Mouse (Mus musculus) ES-Bruce4 (cell line): ENCODE measurements around the gene St3gal6. TPM values are rescaled to one million over a fixed set of nuclear protein-coding genes. Genes with fewer than 3 reads are reported as not detected.

ENCODE experiments used
- H3K27ac ChIP-seq: 2 replicates; pipeline ENCODE4 v1.5.1; 2012; ENCODE audit warnings: low read length, inconsistent platforms; ENCODE audit not compliant: insufficient read depth
- H3K27me3 ChIP-seq: 2 replicates; pipeline ENCODE4 v1.6.1; 2012; ENCODE audit warnings: mild to moderate bottlenecking, low read length, inconsistent platforms; ENCODE audit not compliant: control insufficient read depth, poor library complexity, insufficient read depth, severe bottlenecking
- H3K36me3 ChIP-seq: 2 replicates; pipeline ENCODE4 v1.6.1; 2012; ENCODE audit warnings: inconsistent platforms, mild to moderate bottlenecking, low read length, moderate library complexity; ENCODE audit not compliant: control insufficient read depth, poor library complexity, insufficient read depth, severe bottlenecking
- H3K4me1 ChIP-seq: one replicate; pipeline ENCODE4 v1.8.1; 2011; ENCODE audit warnings: low read length; ENCODE audit not compliant: control insufficient read depth, insufficient read depth
- H3K4me3 ChIP-seq: 2 replicates; pipeline ENCODE4 v1.5.1; 2011; ENCODE audit warnings: low read depth, mild to moderate bottlenecking, low read length
- H3K9ac ChIP-seq: 2 replicates; pipeline ENCODE4 v1.6.1; 2012; ENCODE audit warnings: low read depth, mild to moderate bottlenecking, inconsistent platforms; ENCODE audit not compliant: poor library complexity, severe bottlenecking
- H3K9me3 ChIP-seq: replicated peaks from 2 replicates; pipeline ENCODE4 v1.6.1; 2012; ENCODE audit warnings: mild to moderate bottlenecking, low read length, inconsistent platforms; ENCODE audit not compliant: control insufficient read depth, poor library complexity, insufficient read depth, severe bottlenecking
- CTCF ChIP-seq: IDR thresholded peaks from one replicate; pipeline ENCODE4 v1.8.1; 2011; ENCODE audit warnings: low read depth, low read length
- EP300 ChIP-seq: IDR thresholded peaks from 2 replicates; pipeline ENCODE4 v1.6.1; 2011; ENCODE audit warnings: low read depth, low read length; ENCODE audit not compliant: insufficient read depth
- POLR2A ChIP-seq: IDR thresholded peaks from one replicate; pipeline ENCODE4 v1.8.1; 2011; ENCODE audit warnings: low read length; ENCODE audit not compliant: insufficient read depth
- polyA plus RNA-seq: library from polyadenylated mRNA; stranded (reverse); fragments of >200 nt; gene quantifications from 2 replicates; pipeline ENCODE4 v1.2.4, GENCODE M21; 2011; ENCODE audit warnings: low read depth; ENCODE audit not compliant: missing spikeins, insufficient read depth, insufficient read length

Gene St3gal6
- polyA plus RNA-seq, 1 experiment = 5.2 TPM

- no peaks in the 10 kb centered on the region for H3K36me3 ChIP-seq
- H3K4me1 ChIP-seq = no peaks in the 10 kb centered on the region
- no peaks in the 10 kb centered on the region for H3K9me3 ChIP-seq
- H3K4me3 ChIP-seq = no peak overlapping the region
- no peaks in the 10 kb centered on the region for H3K27me3 ChIP-seq
- no peak overlapping the region for H3K9ac ChIP-seq
- H3K27ac ChIP-seq = no peak overlapping the region
- TF ChIP-seq CTCF (no peak), EP300 (no peak)
Observed at GRCm38 (mm10) chr16:58548042-58548441, 24.0 kb upstream of the St3gal6 start.

GRCm38 (mm10) chr16:58546128-58546527, 22.1 kb upstream of the St3gal6 start:
- TF ChIP-seq POLR2A (no peak), EP300 (no peak), CTCF (no peak)
- no peaks in the 10 kb centered on the region for H3K27me3 ChIP-seq
- H3K4me1 ChIP-seq = no peaks in the 10 kb centered on the region
- no peak overlapping the region for H3K4me3 ChIP-seq
- H3K27ac ChIP-seq = no peak overlapping the region
- no peaks in the 10 kb centered on the region for H3K36me3 ChIP-seq
- no peaks in the 10 kb centered on the region for H3K9me3 ChIP-seq
- no peak overlapping the region for H3K9ac ChIP-seq

GRCm38 (mm10) chr16:58539490-58539889, 15.4 kb upstream of the St3gal6 start:
- no peak overlapping the region for H3K9ac ChIP-seq
- TF ChIP-seq EP300 = no peak
- no peak for TF ChIP-seq POLR2A
- no peak for TF ChIP-seq CTCF
- no peaks in the 10 kb centered on the region for H3K4me1 ChIP-seq
- no peaks in the 10 kb centered on the region for H3K27me3 ChIP-seq
- no peaks in the 10 kb centered on the region for H3K9me3 ChIP-seq
- no peaks in the 10 kb centered on the region for H3K36me3 ChIP-seq
- H3K4me3 ChIP-seq = no peak overlapping the region
- H3K27ac ChIP-seq = no peak overlapping the region

GRCm38 (mm10) chr16:58539011-58539410, 15.0 kb upstream of the St3gal6 start:
- TF ChIP-seq CTCF = no peak
- TF ChIP-seq EP300 = no peak
- TF ChIP-seq POLR2A = no peak
- H3K36me3 ChIP-seq = no peaks in the 10 kb centered on the region
- no peak overlapping the region for H3K9ac ChIP-seq
- no peaks in the 10 kb centered on the region for H3K4me1 ChIP-seq
- H3K9me3 ChIP-seq = no peaks in the 10 kb centered on the region
- H3K27ac ChIP-seq = no peak overlapping the region
- H3K4me3 ChIP-seq = no peak overlapping the region
- H3K27me3 ChIP-seq = no peaks in the 10 kb centered on the region

- no peaks in the 10 kb centered on the region for H3K4me1 ChIP-seq
- H3K27ac ChIP-seq = no peak overlapping the region
- no peak overlapping the region for H3K4me3 ChIP-seq
- H3K9ac ChIP-seq = no peak overlapping the region
- no peaks in the 10 kb centered on the region for H3K36me3 ChIP-seq
- H3K27me3 ChIP-seq = no peaks in the 10 kb centered on the region
- TF ChIP-seq CTCF = no peak
- TF ChIP-seq EP300 = no peak
- no peak for TF ChIP-seq POLR2A
- H3K9me3 ChIP-seq = no peaks in the 10 kb centered on the region
Observed at GRCm38 (mm10) chr16:58536076-58536475, 12.0 kb upstream of the St3gal6 start.

- TF ChIP-seq CTCF = no peak
- TF ChIP-seq EP300 = no peak
- TF ChIP-seq POLR2A = no peak
- Histone ChIP-seq H3K9ac (no peak overlapping the region), H3K36me3 (no peaks in the 10 kb centered on the region), H3K4me1 (no peaks in the 10 kb centered on the region), H3K27me3 (no peaks in the 10 kb centered on the region), H3K27ac (no peak overlapping the region), H3K4me3 (no peak overlapping the region), H3K9me3 (no peaks in the 10 kb centered on the region)
Observed at GRCm38 (mm10) chr16:58535236-58535635, 11.2 kb upstream of the St3gal6 start.
